Mouse (Mus musculus) ovary, postnatal 10 days (tissue): Measurements from ENCODE around the gene Ptcra.
"Not testable (repeated sequence)": the region's sequence is repeated elsewhere in the genome, so short reads cannot be mapped to it uniquely, and the experiment has no call there.

Experiments used
- DNase-seq: peaks from one replicate; pipeline ENCODE4 v3.0.0; 2022; ENCODE audit warnings: low spot score

Gene Ptcra

DNA sequence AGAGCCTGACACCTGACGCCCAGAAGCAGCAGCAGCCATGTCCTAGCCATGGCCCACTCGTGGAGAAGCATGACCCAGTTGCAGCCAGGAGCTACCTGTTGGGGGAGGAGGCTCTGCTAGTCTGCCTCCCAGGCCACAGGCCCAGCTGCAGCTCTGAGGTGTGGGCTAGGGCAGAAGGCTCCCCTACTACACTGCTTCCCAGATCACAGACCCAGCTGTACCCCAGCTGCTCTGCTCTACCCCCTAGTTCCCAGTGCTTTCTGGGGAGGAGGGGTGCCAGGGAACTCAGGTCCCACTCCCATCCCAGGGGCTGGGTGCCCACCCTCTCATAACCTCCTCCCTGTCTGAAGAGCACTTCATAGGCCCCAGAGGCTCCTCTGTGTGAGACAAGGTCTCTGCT is at the start of gene Ptcra:
Ptcra (minus strand) TSS at position 169 of the 400 bp plus-strand sequence.
- no peak for DNase-seq

DNA sequence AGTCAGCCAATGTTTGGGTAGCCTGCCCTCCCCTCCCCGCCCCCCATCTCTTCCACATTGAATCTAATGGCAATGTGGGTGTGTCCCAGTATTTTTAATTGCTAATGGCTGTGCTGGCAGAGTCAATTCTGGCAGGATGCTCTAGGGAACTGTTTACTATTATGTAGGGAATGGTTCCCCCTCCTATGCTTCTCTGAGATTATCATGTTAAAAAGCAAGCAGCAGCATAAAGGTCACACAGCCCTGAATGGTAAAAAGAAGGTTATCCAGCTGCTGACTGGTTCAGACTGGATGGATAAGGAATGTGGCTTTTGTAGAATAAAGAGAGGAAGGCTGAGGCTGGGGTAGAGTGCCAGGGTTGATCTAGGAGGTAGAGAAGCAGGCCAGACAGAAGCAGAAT is 48.9 kb upstream of the Ptcra start:
- DNase-seq: no peak

DNA sequence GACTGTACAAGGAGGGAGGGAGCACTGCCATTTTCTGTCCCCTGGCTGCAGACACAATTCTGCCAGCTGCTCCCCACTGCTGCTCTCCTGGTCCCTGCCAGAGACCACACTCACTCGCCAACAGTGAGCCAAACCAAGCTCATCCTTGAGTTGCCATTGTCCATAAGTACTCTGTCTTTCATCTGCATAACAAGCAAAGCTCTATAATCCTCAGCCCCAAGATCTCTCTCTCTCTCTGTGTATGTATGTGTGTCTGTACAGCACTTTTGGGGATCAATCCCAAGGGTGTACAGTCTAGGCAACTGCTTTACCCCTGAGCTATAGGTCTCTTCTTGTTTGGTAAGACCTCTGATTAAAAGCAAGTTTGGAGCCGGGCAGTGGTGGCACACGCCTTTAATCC is 47.2 kb upstream of the Ptcra start:
- DNase-seq: no peak

DNA sequence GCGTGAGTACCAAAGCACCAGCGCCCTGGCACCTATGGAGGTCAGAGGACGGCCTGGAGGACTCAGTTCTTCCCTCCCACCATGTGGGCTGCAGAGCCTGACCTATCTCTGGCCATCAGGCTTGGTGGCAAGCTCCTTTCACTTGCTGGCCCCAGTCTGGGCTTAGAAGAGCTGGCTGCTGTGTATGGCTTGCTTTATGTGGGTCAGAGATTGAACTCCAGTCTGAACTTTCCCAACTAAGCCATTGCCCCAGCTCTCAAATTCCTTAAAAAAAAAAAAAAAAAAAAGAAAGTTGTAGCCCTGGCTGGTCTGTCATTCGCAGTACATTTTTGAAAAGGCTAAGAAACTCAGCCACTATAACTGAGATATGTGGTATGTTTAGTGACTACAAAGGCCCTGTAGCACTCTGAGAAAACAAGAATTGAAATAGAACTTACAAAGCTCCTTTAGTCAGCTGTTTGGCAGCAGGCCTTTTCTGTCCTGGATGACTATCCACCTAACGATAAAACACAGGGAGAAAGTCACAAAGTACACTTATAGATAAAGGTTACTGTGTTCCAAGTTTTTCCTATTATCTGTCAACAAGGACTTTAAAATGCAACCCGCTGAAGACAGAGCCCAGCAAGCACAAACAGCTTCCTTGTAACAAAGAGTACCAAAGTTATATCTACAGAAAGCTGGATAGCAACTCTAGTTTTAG is 45.8 kb upstream of the Ptcra start:
- DNase-seq: no peak

DNA sequence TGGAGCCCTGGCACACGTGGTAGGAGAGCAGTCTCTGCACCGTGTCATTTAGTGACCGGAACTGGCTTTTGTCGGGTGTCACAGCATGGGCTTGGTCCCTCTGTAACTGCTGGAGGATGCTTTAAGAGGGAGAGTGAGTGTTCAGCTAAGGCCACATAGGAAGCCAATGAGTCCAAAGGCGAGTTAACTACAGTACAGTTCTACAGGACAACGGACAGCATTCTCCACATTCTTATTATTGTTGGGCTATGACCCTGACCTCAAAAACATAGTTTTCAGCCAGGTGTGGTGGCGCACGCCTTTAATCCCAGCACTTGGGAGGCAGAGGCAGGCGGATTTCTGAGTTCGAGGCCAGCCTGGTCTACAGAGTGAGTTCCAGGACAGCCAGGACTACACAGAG is 44.9 kb upstream of the Ptcra start:
- no peak for DNase-seq

DNA sequence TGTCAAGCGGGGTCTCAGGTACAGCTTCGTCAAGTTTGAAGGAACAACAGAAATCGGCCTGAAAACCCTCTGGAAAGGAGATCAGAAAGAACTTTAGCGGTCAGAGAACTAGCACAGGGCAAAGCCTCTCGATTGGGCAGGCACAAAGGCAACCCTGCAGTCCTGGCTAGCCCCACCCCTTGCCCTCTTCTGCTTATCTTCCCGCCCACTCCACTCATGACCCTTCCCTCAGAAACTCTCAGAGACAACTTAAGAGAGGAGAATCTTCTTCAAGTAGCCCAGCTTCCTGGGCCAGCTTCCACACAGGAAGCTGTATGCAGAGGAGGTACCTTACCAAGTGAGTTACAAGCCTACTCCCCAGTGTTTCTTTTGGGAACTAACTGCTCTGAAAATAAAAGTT is 38.2 kb upstream of the Ptcra start:
- DNase-seq: no peak

DNA sequence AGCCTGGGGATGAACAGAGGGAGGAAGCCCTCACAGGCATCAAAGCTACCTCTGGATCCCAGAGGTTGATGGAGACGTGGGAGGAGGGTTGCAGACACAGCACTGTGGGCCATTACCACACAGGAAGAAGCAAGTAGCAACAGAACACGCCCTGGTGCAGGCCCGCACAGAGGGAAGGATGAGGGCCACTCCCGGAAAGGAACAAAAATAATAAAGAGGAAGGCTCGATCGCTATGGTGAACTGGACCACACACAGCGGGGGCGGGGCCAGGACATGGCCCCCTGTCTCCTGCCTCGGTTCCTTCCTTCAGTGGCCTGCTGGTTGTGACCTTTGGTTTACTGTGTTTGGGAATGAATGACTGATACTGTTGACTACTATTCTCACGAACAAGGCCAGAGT is 36.2 kb upstream of the Ptcra start:
- DNase-seq: no peak

DNA sequence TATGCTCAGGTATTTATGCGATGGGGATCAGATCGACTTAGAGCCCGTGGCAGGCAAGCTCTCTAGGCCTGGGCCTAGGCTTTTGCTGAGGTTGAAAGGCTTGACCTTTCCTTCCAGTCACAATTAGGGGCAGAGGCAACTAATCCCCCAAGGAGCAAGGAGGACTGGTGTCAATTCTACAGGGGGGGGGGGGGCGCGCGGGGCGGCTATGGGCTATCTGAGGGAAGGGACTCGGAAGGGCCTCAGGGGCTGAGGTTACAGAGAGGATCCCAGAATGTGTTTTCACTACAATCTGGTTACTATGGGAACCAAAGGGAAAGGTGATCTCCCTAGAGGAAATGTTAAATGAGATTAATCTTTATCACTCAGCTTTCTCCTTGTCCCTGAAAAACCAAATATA is 33.9 kb upstream of the Ptcra start:
- no peak for DNase-seq

DNA sequence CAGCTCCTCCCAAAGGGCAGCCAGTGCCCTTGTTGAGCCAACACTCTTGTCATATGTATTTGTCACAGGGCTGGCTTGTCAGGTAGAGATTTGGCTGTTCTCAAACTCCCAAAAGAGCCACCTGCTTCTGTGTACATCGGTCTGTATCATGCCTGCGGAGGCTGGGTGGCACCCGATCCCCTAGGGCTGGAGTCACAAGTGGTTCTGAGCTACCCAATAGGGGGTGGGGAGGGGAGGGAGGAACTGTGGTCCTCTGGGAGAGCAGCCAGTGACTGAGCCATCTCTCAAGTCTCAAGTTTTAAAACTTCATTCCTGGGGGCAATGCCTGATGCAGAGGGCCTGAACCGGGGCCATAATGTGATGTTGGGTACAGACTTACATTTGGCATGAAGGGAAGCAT is 33.2 kb upstream of the Ptcra start:
- no peak for DNase-seq

DNA sequence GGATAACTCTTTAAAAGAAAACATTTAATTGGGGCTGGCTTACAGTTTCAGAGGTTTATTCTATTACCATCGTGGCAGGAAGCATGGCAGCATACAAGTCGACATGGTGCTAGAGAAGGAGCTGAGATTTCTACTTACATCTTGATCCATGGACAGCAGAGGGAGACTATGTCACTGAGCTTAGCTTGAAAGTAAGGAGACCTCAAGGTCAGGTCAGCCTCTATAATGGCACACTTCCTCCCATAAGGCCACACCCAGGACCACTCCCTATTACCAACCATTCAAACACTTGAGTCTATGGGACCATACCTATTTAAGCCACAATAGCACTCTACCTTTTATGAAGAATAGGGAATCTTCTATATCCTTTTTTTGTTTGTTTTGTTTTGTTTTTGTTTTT is 29.5 kb upstream of the Ptcra start:
- no peak for DNase-seq

DNA sequence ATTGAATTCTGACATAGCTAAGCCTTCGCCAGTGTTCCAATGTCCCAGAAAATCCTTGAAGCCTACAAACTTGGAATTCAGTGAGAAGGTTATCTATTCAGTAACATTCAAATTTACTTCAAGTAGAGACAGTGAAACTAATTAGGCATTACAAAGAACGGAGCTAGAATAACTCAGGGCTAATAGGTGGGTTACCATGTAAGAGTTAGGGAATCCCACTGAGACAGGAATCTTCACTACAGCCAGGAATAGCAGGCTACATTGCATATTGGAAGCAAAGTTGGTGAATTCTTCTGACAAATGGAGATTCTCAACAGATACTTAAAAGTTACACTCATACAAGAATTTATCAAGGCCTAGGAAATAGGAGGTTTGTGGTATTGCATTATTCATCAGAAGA is 24.5 kb upstream of the Ptcra start:
- not testable (repeated sequence) for DNase-seq

DNA sequence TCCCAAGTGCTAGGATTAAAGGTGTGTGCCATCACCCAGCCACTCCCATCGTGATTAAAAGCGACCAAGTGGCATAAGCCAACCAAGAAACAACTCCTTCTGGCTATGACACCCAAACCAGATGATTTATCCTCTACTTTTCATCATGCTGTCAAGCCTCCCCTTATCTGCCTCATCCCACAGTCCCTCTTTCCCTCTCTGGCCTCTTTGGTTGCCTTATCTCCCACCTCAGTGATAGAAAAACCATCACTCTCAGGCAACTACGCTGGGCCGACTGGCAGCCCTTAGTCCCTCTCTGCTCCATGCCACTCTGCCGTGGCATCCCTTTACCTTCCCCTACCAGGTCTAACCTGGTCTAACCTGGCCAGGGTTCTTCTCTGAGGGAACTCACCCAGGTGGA is 23.4 kb upstream of the Ptcra start:
- DNase-seq: no peak

DNA sequence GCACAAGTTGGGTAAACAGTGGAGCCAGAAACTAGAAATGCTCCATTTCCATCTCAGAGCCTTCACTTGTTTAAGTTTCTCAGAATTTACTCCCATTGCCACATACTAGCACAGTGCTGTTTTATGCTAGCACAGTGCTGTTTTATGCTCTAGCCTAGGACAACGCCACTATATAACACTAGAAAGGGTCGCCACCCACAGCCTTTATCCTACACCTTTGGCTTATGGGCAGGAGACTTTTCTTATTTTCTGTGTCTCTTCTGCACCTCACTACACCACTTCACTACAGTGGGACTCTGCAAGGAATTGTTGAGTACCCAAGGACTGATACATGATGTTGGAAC is 19.7 kb upstream of the Ptcra start:
- DNase-seq: no peak

DNA sequence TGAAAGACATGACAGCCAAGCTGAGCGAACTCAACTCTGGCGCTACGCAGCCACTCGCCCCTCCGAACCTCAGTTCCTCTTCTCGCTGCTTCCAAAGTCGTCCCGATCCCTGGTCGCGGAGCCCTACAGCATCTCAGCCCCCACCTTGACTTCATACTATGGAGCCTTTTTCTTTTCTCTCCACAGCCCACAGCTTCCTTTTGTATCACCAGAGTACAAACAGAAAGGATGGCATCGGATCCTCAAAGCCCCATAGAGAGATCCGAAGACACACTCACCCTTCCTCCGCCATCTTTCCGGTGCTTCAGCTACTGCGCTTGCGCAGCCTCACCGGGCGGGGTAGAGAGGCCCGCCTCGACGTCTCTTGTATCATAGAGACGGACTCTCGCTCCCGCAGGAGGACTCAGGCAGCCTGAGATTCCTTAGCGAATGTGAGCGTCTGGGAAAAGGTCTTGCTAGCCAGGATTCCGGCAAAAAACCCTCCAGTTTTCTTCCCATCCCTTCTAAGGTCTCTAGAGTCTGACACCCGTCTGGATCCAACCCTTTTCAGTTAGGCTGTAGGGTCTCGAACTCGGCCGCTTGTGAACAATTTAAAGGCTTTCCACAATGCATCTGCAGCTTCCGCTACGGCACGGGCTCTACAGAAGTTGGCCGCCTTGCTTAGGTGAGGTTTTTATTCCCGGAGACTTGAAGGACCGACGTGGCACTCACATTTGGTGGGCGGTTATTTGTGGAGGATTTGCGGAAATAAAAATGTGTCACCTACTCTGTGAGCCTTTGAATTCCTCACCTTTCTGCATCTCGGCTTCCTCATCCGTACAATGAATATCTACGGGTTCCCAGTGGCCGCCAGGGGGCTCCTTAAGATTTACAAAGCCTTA is 19.1 kb upstream of the Ptcra start, which contains the start of gene Rpl7l1:
Rpl7l1 (minus strand) TSS at position 332 of the 881 bp plus-strand sequence.
- DNase-seq: peak; percentile 93

DNA sequence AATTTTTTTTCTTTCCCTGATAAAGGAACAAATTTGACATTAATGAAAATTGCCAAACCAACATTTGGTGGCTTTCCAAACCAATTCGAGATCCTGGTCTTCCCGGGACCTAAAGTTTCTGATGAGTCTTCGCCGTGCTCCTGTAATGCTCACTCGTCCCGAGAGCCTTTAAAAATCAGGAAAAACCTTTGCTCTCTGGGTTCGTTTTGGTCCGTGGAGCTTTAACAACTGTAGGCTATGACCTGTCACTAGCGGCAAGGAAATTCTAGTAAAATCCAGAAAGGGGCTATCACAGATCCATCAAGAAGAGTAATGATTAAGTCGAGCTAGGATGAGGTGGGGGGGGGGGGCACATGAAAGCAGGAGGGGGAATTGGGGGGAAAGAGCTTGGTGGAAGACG is 18.4 kb upstream of the Ptcra start:
- DNase-seq: no peak

DNA sequence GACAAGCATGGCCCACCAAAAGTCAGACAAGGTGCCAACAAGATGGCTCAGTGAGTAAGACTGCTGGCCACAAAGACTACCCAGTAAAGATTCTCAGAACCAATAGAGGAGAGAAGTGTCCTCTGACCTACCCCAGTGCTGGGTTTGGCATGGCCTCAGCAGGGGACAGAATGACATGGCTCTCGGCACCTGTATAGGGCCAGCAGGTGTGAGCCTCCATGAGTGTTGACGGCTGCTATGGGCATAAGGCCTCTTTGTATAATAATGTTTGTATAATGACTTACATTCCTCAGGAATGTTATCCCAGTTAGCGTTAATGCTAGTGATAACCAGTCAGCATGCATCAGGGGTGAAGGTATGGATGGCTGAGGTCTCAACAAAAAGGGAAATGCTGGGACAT is 12.6 kb upstream of the Ptcra start:
- no peak for DNase-seq

DNA sequence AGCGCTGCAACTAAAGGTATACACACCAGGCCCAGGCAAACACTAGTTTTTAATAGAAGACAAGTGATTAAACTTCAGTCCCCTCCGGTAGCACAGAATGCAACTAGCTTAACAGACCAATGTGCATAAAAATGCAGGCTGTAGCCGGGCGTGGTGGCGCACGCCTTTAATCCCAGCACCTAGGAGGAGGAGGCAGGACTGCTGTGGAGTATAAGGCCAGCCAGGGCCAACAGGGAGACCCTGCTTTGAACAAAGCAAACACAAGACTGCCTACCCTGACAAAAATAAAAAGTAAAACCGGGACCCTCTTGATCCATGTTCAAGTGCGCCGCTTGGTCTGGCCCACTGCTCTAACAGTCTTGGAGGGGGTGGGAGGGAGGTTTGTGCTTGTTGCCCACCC is 11.6 kb upstream of the Ptcra start:
- DNase-seq: no peak

DNA sequence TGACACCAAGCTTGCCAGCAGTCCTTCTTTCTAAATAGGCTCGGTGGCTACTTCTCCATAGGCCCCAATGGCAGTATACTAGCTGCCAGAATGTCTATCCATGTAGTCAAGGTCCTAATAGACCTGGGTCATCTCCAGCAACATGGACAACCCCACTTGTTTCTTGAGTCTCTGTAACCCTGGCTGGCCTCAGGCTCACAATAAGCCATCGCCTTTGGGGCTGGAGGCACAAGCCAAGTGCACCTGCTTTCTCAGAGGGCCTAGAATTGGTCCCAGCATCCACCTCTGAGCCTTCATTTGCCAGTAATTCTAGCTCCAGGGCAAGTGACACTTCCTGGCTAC is 10.6 kb upstream of the Ptcra start:
- no peak for DNase-seq

DNA sequence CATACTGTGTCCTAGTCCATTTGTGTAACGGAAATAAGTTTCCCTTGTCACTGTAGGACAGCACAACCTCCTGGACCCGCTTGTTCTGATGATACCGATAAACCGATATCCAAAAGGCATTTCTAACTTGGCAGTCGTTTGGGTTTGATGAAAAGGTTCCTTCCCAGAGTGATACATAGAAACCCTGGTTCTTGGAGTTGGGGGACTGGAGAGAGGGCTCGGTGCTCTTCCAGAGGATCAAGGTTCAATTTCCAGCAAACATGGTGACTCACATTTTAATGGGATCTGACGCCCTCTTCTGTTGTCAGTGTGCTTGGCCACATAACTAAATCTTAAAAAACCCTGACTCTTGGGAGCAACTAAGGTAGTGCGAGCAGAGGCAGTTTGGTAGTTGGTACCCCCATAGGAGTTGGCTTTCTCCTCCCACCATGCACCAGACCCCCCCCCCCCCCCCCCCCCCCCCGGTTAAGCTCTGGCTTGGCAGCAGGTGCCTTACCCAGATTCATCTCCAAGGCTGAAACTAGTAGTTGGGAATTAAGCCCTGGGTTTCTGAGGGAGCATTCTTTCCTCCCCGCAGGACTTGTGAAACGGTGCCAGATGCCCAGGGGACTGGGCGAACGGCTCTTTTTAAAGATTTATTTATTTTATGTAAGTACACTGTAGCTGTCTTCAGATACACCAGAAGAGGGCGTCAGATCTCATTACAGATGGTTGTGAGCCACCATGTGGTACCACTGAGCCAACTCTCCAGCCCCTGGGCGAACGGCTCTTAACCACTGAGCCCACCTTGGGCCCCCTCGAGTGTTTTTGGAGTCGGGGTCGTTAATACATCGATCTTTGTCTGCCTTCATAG is 10.0 kb upstream of the Ptcra start:
- no peak for DNase-seq

DNA sequence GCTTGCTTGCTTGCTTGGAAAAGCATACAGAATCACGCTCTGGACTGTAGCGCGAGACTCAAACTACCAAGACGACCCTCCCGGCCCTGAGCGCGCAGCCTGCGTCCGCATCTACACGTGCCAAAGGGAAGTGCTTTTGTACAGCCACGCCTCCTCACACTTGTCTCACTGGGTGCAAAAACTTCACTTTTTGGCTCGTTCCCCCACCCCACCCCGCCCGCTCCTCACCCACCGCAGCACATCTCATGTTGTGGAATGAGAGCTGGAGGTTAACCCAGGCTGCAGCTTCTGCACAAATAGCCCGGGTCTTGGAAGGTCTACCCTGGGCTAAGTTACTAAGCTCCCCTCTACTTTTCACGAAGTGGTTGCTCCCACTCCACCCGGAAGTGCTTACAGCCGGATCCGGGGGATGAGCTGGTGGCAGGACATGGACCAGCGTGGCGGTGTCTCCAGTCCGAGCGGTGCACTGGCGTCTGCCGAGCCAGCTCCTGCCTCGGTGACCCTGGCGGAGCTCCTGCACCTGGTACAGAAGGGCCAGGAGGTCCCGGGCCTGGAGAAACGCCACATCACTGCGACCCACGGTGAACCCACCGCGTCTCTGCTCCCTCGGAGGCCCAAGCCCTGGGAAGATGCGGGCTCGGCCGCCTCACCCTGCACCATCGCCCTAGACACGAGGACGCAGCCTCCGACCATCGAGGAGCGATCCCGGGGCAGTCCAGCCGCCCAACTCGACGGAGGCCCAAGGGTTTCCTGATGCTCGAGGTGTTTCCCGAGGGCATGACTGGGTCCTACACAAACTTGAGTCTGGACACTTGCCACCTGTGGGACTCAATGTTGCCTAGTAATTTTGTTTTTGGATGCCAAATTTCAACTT is 9.1 kb upstream of the Ptcra start, which contains the start of gene 2310039H08Rik:
2310039H08Rik (plus strand) TSS at position 232 of the 874 bp plus-strand sequence.
- peak; percentile 73 for DNase-seq

DNA sequence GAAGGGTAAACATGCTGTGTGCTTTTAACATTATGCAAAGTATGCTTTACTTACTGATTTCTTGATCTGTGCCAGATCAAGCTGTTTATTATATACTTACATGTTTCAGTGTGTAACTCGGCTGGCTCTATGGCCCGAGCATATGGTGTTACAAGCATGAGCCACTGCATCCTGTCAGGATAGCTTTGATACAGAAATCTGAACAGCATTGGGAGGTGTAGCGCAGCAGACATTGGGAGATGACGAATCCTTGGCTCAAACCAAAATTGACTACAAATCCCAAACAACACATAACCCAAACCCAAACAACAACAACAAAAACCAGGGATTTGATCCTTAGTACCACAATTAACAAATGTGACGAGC is 8.5 kb upstream of the Ptcra start:
- DNase-seq: no peak

DNA sequence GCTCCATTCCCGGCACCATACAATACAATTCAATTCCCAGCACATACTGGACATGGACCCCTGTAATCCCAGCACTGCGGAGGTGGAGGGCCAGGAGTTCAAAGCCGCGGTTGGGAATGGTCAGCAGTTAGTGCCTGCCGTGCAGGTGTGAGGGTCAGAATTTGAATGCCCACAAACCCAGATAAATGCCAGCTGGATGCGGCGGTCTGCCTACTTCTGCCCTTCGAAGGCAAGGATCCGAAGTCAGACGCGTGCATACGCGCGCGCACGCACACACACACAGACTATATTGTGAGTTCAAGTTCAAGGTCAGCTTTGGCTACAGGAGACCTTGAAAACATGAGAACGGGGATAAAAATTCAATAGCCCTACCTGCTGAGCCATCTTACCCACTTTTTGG is 8.1 kb upstream of the Ptcra start:
- no peak for DNase-seq
